Mouse (Mus musculus) forebrain, embryonic 12.5 days (tissue): ENCODE measurements around the gene Igfbp7. TPM values are rescaled to one million over a fixed set of nuclear protein-coding genes. Genes with fewer than 3 reads are reported as not detected.
A peak's percentile ranks its signal among the peaks of the same experiment; 100 is the strongest.

ENCODE experiments used
- ATAC-seq: fragments of 200-750 bp; cut with Nextera tagmentation; 2 replicates; pipeline ENCODE4 v1.8.0; 2017; ENCODE audit warnings: moderate TSS enrichment; ENCODE audit not compliant: low FRiP score
- H3K27ac ChIP-seq: fragments of 300-500 bp; sonication (generic); 2 replicates; pipeline ENCODE4 v1.5.1; 2016; ENCODE audit warnings: mild to moderate bottlenecking
- H3K27me3 ChIP-seq: fragments of 300-500 bp; sonication (generic); 2 replicates; pipeline ENCODE4 v1.6.1; 2016; ENCODE audit warnings: mild to moderate bottlenecking
- H3K36me3 ChIP-seq: fragments of 300-500 bp; sonication (generic); replicated peaks from 2 replicates; pipeline ENCODE4 v1.6.1; 2016; ENCODE audit warnings: mild to moderate bottlenecking
- H3K4me1 ChIP-seq: fragments of 300-500 bp; sonication (generic); 2 replicates; pipeline ENCODE4 v1.6.1; 2016
- H3K4me2 ChIP-seq: fragments of 300-500 bp; sonication (generic); 2 replicates; pipeline ENCODE4 v1.6.1; 2016; ENCODE audit warnings: mild to moderate bottlenecking, moderate library complexity
- H3K4me3 ChIP-seq: fragments of 300-500 bp; sonication (generic); replicated peaks from 2 replicates; pipeline ENCODE4 v1.5.1; 2016; ENCODE audit warnings: mild to moderate bottlenecking
- H3K9ac ChIP-seq: fragments of 300-500 bp; sonication (generic); 2 replicates; pipeline ENCODE4 v1.6.1; 2016; ENCODE audit warnings: mild to moderate bottlenecking
- H3K9me3 ChIP-seq: fragments of 300-500 bp; sonication (generic); 2 replicates; pipeline ENCODE4 v1.6.1; 2016
- WGBS: fragments of 180-500 bp; shearing (Covaris S2); methylation state at CpG from one replicate; pipeline ENCODE4 v1.1.7; 2016; 5-methylcytosine and 5-hydroxymethylcytosine counted together
- polyA plus RNA-seq: library from polyadenylated mRNA; unstranded; fragments of >200 nt; fragmentation: Nextera tagmentation; extraction: Ambion mirVana; gene quantifications from 2 replicates; pipeline ENCODE4 v1.2.1, GENCODE M21; 2016

Gene Igfbp7
- polyA plus RNA-seq, 1 experiment from 2014 or later: 28.9 TPM

- Histone ChIP-seq H3K4me1 (peaks cover 12% of the 10 kb centered on the region), H3K27ac (no peak overlapping the region), H3K9me3 (no peaks in the 10 kb centered on the region), H3K9ac (peak overlapping the region; percentile 30; the same call in 1 of the 2 replicates), H3K36me3 (no peaks in the 10 kb centered on the region), H3K27me3 (peaks cover 16% of the 10 kb centered on the region; the same call in 1 of the 2 replicates), H3K4me3 (peak overlapping the region; percentile 28), H3K4me2 (peak overlapping the region; percentile 50)
- WGBS: 17% methylated on average over 22 of the region's 22 CpGs
- ATAC-seq: peak; percentile 69
Measured at GRCm38 (mm10) chr5:77357405-77358149, 50.3 kb downstream of the Igfbp7 start.

- Histone ChIP-seq H3K27ac (no peak overlapping the region), H3K4me2 (no peak overlapping the region), H3K4me1 (peaks cover 12% of the 10 kb centered on the region), H3K27me3 (peaks cover 16% of the 10 kb centered on the region; the same call in 1 of the 2 replicates), H3K36me3 (peaks cover 1% of the 10 kb centered on the region; the same call in 1 of the 2 replicates), H3K9ac (no peak overlapping the region), H3K4me3 (no peak overlapping the region), H3K9me3 (no peaks in the 10 kb centered on the region)
- no peak for ATAC-seq
- 82% methylated on average over 19 of the region's 19 CpGs for WGBS
Measured at GRCm38 (mm10) chr5:77355307-77356265, 52.3 kb downstream of the Igfbp7 start.

- H3K9me3 ChIP-seq: no peaks in the 10 kb centered on the region
- peaks cover 12% of the 10 kb centered on the region for H3K36me3 ChIP-seq
- H3K9ac ChIP-seq: no peak overlapping the region
- H3K27ac ChIP-seq: no peak overlapping the region
- H3K4me2 ChIP-seq: peak overlapping the region; percentile 42
- H3K4me3 ChIP-seq: peak overlapping the region; percentile 13
- H3K4me1 ChIP-seq: peaks cover 12% of the 10 kb centered on the region
- peak; percentile 81 for ATAC-seq
- peaks cover 16% of the 10 kb centered on the region; the same call in 1 of the 2 replicates for H3K27me3 ChIP-seq
- 10% methylated on average over 16 of the region's 16 CpGs for WGBS
Measured at GRCm38 (mm10) chr5:77354361-77354787, 53.5 kb downstream of the Igfbp7 start.

- peaks cover 3% of the 10 kb centered on the region; the same call in 1 of the 2 replicates for H3K4me1 ChIP-seq
- peaks cover 13% of the 10 kb centered on the region; the same call in 1 of the 2 replicates for H3K27me3 ChIP-seq
- peaks cover 38% of the 10 kb centered on the region for H3K36me3 ChIP-seq
- H3K9ac ChIP-seq: no peak overlapping the region
- no peak overlapping the region for H3K4me2 ChIP-seq
- 75% methylated on average over 9 of the region's 9 CpGs for WGBS
- no peaks in the 10 kb centered on the region for H3K9me3 ChIP-seq
- no peak overlapping the region for H3K4me3 ChIP-seq
- ATAC-seq: no peak
- no peak overlapping the region for H3K27ac ChIP-seq
Measured at GRCm38 (mm10) chr5:77351691-77352090, 56.1 kb downstream of the Igfbp7 start.

DNA sequence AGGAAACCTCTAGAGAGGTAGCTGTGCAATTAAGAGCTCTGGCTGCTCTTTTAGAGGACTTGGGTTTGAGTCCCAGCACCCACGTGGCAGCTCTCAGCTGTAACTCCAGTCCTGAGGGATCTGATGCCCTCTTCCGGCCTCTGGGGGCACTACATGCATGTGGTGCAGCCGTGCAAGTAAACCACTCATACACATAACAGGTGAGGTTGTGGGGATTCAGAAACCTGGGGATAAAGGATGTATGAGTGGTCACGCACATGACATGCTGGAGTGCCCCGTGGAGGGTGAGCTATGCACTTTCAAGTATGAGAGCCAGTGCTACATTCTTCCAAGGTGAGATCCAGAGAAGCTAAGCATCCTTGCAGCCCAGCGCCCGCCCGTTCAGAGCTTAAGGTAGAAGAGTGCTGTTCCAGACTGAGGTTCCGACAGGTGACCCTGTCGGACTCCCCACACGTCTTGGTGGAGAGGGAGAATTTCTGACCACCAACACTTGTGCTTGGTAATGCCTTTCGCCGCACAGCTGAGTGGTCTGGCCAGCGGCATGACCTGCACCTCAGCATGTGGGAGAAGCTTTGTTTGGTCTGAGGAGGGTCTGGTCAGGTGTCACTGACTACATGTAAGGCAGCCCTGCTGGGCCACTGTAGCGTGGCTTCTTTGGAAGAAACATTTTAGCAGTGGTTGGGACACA, 57.7 kb downstream of the Igfbp7 start:
- H3K36me3 ChIP-seq: peaks cover 51% of the 10 kb centered on the region
- H3K4me1 ChIP-seq: peaks cover 3% of the 10 kb centered on the region; the same call in 1 of the 2 replicates
- no peak overlapping the region for H3K4me2 ChIP-seq
- H3K27me3 ChIP-seq: peaks cover 3% of the 10 kb centered on the region; the same call in 1 of the 2 replicates
- H3K27ac ChIP-seq: no peak overlapping the region
- no peak for ATAC-seq
- H3K9me3 ChIP-seq: no peaks in the 10 kb centered on the region
- WGBS: 93% methylated on average over 15 of the region's 15 CpGs
- H3K9ac ChIP-seq: no peak overlapping the region
- H3K4me3 ChIP-seq: no peak overlapping the region

DNA sequence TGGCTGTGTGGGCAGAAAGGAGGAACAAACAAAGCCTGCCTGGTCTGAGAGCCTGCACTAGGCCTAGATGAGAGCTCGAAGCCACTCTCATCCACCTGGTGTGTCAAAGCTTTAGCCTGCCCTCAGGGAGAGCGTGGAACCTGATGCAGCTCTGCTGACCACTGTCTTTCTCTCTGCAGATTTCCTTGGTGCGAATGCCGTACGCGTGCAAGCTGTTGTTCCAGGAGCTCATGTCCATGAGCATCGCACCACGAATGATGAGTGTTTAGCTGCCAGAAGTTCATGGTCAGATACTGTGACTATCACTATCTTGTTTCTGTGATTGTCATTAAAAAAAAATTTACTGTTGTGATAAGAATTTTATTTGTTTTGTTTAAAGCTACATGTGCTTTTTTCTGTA, 58.9 kb downstream of the Igfbp7 start:
- no peaks in the 10 kb centered on the region for H3K4me1 ChIP-seq
- no peak overlapping the region for H3K9ac ChIP-seq
- no peaks in the 10 kb centered on the region for H3K27me3 ChIP-seq
- WGBS: 97% methylated on average over 8 of the region's 8 CpGs
- no peak overlapping the region for H3K4me3 ChIP-seq
- H3K36me3 ChIP-seq: peaks cover 62% of the 10 kb centered on the region
- no peak overlapping the region for H3K27ac ChIP-seq
- no peak for ATAC-seq
- no peak overlapping the region for H3K4me2 ChIP-seq
- H3K9me3 ChIP-seq: no peaks in the 10 kb centered on the region

- Histone ChIP-seq H3K27me3 (no peaks in the 10 kb centered on the region), H3K36me3 (peaks cover 95% of the 10 kb centered on the region), H3K4me2 (no peak overlapping the region), H3K4me1 (no peaks in the 10 kb centered on the region), H3K9ac (no peak overlapping the region), H3K27ac (no peak overlapping the region), H3K4me3 (no peak overlapping the region), H3K9me3 (no peaks in the 10 kb centered on the region)
- ATAC-seq: no peak
- WGBS: 92% methylated on average over 4 of the region's 4 CpGs
Measured at GRCm38 (mm10) chr5:77340033-77340432, 67.8 kb downstream of the Igfbp7 start.

DNA sequence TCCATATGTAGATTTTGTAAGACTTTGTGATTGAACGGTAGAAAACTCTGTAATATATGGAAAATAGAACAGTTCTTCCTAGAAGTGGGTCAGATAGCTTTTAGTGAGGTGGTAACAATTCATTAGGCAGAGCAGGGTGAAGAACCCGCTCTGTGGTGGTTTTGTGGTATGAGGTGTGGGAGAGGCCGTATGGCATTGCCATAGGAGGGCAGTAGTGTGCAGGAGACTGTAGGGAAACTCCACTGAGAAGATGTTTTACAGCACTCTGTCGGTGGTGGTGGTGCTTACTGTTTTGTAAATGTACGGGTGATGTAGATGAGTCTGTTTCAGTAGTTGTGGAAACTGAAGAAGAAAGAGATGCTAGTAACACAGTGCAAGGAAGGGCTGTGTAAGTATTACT, 77.7 kb downstream of the Igfbp7 start:
- Histone ChIP-seq H3K9me3 (no peaks in the 10 kb centered on the region), H3K4me1 (no peaks in the 10 kb centered on the region), H3K27ac (no peak overlapping the region), H3K4me3 (no peak overlapping the region), H3K27me3 (no peaks in the 10 kb centered on the region), H3K4me2 (no peak overlapping the region), H3K9ac (no peak overlapping the region), H3K36me3 (peaks cover 84% of the 10 kb centered on the region)
- no peak for ATAC-seq
- 86% methylated on average over 5 of the region's 5 CpGs for WGBS

GRCm38 (mm10) chr5:77324936-77325335, 82.9 kb downstream of the Igfbp7 start:
- Histone ChIP-seq H3K9me3 (no peaks in the 10 kb centered on the region), H3K4me1 (no peaks in the 10 kb centered on the region), H3K9ac (no peak overlapping the region), H3K4me2 (no peak overlapping the region), H3K27ac (no peak overlapping the region), H3K27me3 (no peaks in the 10 kb centered on the region), H3K36me3 (peaks cover 88% of the 10 kb centered on the region), H3K4me3 (no peak overlapping the region)
- ATAC-seq: no peak
- 82% methylated on average over 1 of the region's 1 CpGs for WGBS

GRCm38 (mm10) chr5:77314986-77315385, 92.9 kb downstream of the Igfbp7 start:
- Histone ChIP-seq H3K4me3 (no peak overlapping the region), H3K4me1 (peaks cover 15% of the 10 kb centered on the region), H3K9ac (no peak overlapping the region), H3K36me3 (peaks cover 60% of the 10 kb centered on the region), H3K9me3 (no peaks in the 10 kb centered on the region), H3K27ac (no peak overlapping the region), H3K27me3 (no peaks in the 10 kb centered on the region), H3K4me2 (no peak overlapping the region)
- 95% methylated on average over 6 of the region's 6 CpGs for WGBS
- no peak for ATAC-seq

DNA sequence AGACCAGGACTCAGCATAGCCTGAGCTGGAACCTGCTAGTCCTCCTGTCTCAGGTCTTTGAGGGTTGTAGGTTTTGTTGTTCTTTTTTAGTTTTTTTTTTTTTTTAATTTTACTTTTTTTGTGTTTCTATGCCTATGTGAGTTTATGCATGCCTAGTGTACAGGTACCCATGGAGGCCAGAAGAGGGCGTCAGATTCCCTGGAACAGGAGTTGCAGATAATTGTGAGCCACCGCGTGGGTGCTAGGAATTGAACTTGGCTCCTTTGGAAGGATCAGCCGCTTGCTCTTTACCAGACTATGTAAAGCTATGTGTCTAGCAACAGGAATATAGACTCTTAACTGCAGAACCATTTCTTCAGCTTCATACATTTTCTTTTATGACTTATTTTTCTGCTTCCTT, 93.6 kb downstream of the Igfbp7 start:
- ATAC-seq: no peak
- 92% methylated on average over 4 of the region's 4 CpGs for WGBS
- Histone ChIP-seq H3K36me3 (peaks cover 56% of the 10 kb centered on the region), H3K9ac (no peak overlapping the region), H3K4me1 (peaks cover 15% of the 10 kb centered on the region), H3K4me3 (no peak overlapping the region), H3K9me3 (no peaks in the 10 kb centered on the region), H3K27ac (no peak overlapping the region), H3K4me2 (no peak overlapping the region), H3K27me3 (no peaks in the 10 kb centered on the region)
